Mouse (Mus musculus) mature B cell (primary cell): Measurements from ENCODE around the gene Sar1a.

Experiments used
- in situ Hi-C: fragments of 300-500 bp; cut with MboI; formaldehyde crosslinking; loops from 2 replicates; pipeline ENCODE4 v1.14.3; 2019

The Sar1a gene

DNA sequence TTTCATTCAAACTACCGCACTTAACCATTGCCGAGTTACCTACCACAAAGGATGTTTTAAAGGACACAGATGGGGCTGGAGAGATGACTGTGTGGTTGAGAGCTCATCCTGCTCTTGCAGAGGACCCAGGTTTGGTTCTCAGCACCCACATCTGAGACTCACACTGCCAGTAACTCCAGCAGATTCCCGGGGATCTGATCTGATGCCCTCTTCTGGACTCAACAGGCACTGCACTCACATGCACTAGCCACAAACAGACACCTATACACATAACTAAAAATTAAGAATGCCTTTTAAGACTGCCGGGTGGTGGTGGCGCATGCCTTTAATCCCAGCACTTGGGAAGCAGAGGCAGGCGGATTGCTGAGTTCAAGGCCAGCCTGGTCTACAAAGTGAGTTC is 50.1 kb downstream of the Sar1a start:
- in situ Hi-C loops = no loop called here

GRCm38 (mm10) chr10:61734377-61734776 is 54.3 kb downstream of the Sar1a start:
- in situ Hi-C loops = no loop called here

DNA sequence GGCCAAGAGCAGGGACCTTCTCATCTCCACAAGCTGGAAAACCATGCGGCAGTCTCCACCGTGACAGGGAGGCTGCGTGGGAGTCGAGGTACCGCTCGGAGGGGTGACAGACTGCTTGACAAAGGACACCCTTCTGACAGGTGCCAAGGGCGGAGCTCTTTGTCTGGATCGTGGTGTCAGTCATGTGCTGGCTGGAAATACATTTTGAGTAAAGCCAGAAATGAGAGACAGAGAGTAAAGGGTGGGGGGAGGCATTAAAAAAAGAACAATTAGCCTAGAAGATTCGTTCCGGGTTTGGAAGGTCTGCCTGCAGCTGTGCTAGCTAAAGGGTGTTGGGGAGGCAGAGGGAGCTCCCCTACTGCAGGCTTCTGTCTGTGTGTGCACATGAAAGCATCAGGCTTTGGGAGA is 56.6 kb downstream of the Sar1a start:
- in situ Hi-C loops = no loop called here

GRCm38 (mm10) chr10:61737537-61737936 is 57.4 kb downstream of the Sar1a start:
- in situ Hi-C loops = no loop called here

GRCm38 (mm10) chr10:61738126-61738525 is 58.0 kb downstream of the Sar1a start:
- in situ Hi-C loops = no loop called here

DNA sequence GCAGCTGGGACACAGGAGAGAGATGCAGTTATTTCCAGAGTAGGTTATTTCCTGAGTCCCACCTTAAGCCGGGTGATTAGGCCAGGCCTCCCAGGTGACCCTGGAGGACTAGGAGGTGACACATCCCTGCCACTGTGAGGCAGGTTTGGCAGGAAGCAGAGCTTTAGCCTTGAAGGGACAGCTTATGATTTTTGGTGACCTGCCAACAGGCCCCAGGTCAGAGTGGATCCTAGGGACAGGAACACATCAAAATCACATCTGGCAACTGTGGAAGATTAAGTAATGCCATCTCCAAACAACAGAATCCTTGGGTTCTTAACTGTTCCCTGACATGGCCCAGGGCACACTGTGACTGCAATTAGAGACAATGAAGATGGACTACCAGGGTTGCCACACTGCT is 61.2 kb downstream of the Sar1a start:
- in situ Hi-C loops = no loop called here

DNA sequence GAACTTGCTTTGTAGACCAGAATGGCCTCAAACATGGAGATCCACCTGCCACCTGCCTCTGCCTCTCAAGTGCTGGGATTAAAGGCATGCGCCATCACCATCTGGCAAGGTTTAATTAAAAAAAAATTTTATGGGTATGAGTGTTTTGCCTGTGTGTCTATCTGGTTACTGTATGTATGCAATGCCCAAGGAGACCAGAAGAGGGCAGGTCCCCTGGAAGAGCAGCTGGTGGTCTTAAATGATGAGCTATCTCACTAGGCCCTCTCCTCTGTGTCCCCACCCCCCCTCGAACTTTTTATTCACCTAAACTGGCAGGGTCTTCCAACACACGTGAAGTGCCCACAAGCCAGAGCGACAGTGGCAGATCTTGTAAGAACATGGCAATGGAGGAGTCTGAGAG is 61.8 kb downstream of the Sar1a start:
- in situ Hi-C loops = no loop called here

GRCm38 (mm10) chr10:61742336-61742735 is 62.2 kb downstream of the Sar1a start:
- in situ Hi-C loops = no loop called here
